Mouse (Mus musculus): ENCODE data around the gene 4930435E12Rik. TPM values are rescaled to one million over a fixed set of nuclear protein-coding genes. Genes with fewer than 3 reads are reported as not detected.
A peak's percentile ranks its signal among the peaks of the same experiment; 100 is the strongest.

4930435E12Rik gene
- total RNA-seq, 1 experiment from 2014 or later, result not detected

GRCm38 (mm10) chr16:38776342-38776741 is 52.2 kb downstream of the 4930435E12Rik start:
- ATAC-seq (replicated peaks in 1 of 2; ENCODE audit: insufficient read depth in 1 of 2, low FRiP score in 2 of 2, low TSS enrichment in 1 of 2, low read depth in 1 of 2, poor library complexity in 2 of 2, severe bottlenecking in 2 of 2), result no peak

- ATAC-seq (replicated peaks in 1 of 2; ENCODE audit: insufficient read depth in 1 of 2, low FRiP score in 2 of 2, low TSS enrichment in 1 of 2, low read depth in 1 of 2, poor library complexity in 2 of 2, severe bottlenecking in 2 of 2), result no peak
Observed at GRCm38 (mm10) chr16:38774964-38775746, 53.4 kb downstream of the 4930435E12Rik start.

GRCm38 (mm10) chr16:38772906-38773496 is 55.5 kb downstream of the 4930435E12Rik start:
- ATAC-seq (replicated peaks in 1 of 2; ENCODE audit: insufficient read depth in 1 of 2, low FRiP score in 2 of 2, low TSS enrichment in 1 of 2, low read depth in 1 of 2, poor library complexity in 2 of 2, severe bottlenecking in 2 of 2), result no peak

- no peak for ATAC-seq (replicated peaks in 1 of 2; ENCODE audit: insufficient read depth in 1 of 2, low FRiP score in 2 of 2, low TSS enrichment in 1 of 2, low read depth in 1 of 2, poor library complexity in 2 of 2, severe bottlenecking in 2 of 2)
Observed at GRCm38 (mm10) chr16:38771145-38771544, 57.4 kb downstream of the 4930435E12Rik start.

GRCm38 (mm10) chr16:38769529-38769928 is 59.0 kb downstream of the 4930435E12Rik start:
- no peak; a peak in 1 of 4 replicates for ATAC-seq (replicated peaks in 1 of 2; ENCODE audit: insufficient read depth in 1 of 2, low FRiP score in 2 of 2, low TSS enrichment in 1 of 2, low read depth in 1 of 2, poor library complexity in 2 of 2, severe bottlenecking in 2 of 2)

GRCm38 (mm10) chr16:38768386-38768785 is 60.2 kb downstream of the 4930435E12Rik start:
- no peak for ATAC-seq (replicated peaks in 1 of 2; ENCODE audit: insufficient read depth in 1 of 2, low FRiP score in 2 of 2, low TSS enrichment in 1 of 2, low read depth in 1 of 2, poor library complexity in 2 of 2, severe bottlenecking in 2 of 2)

GRCm38 (mm10) chr16:38767761-38768160 is 60.8 kb downstream of the 4930435E12Rik start:
- no peak for ATAC-seq (replicated peaks in 1 of 2; ENCODE audit: insufficient read depth in 1 of 2, low FRiP score in 2 of 2, low TSS enrichment in 1 of 2, low read depth in 1 of 2, poor library complexity in 2 of 2, severe bottlenecking in 2 of 2)

- ATAC-seq (replicated peaks in 1 of 2; ENCODE audit: insufficient read depth in 1 of 2, low FRiP score in 2 of 2, low TSS enrichment in 1 of 2, low read depth in 1 of 2, poor library complexity in 2 of 2, severe bottlenecking in 2 of 2), result no peak
Observed at GRCm38 (mm10) chr16:38766671-38767070, 61.9 kb downstream of the 4930435E12Rik start.

GRCm38 (mm10) chr16:38763508-38763907 is 65.0 kb downstream of the 4930435E12Rik start:
- ATAC-seq (replicated peaks in 1 of 2; ENCODE audit: insufficient read depth in 1 of 2, low FRiP score in 2 of 2, low TSS enrichment in 1 of 2, low read depth in 1 of 2, poor library complexity in 2 of 2, severe bottlenecking in 2 of 2), result peak; percentile 44 to 50; a peak in 3 of 4 replicates

GRCm38 (mm10) chr16:38762401-38762800 is 66.1 kb downstream of the 4930435E12Rik start:
- no peak for ATAC-seq (replicated peaks in 1 of 2; ENCODE audit: insufficient read depth in 1 of 2, low FRiP score in 2 of 2, low TSS enrichment in 1 of 2, low read depth in 1 of 2, poor library complexity in 2 of 2, severe bottlenecking in 2 of 2)

Other genes starting within 250 kb of the 4930435E12Rik start
- gene Arhgap31, start 115.5 kb downstream of the 4930435E12Rik start, total RNA-seq (2017), result 4.7 and 5.4 TPM in 2 replicates
- 29.8 and 37.3 TPM in 2 replicates for gene B4galt4, start 86.5 kb downstream of the 4930435E12Rik start, total RNA-seq (2017)
- not detected in 2 replicates for gene Upk1b, start 28.4 kb downstream of the 4930435E12Rik start, total RNA-seq (2017)
- 0.10 TPM in 1 of 2 replicates, not detected in the other for gene Igsf11, start 63.9 kb upstream of the 4930435E12Rik start, total RNA-seq (2017)

Data from hematopoietic stem cell, adult 5-6 weeks (primary cell).